Mouse (Mus musculus) hindbrain, embryonic 10.5 days (tissue): ENCODE measurements at regions not wholly inside any gene's neighbourhood (a gene's known extent, or its start where the extent isn't known, plus 50 kb on each side); places are given as distances from the start of the nearest gene placed in this dataset.

Experiments
- DNase-seq: peaks from one replicate; pipeline ENCODE4 v3.0.0-alpha.2; 2017; ENCODE audit warnings: low spot score
- H3K27ac ChIP-seq: fragments of 300-500 bp; sonication (generic); 2 replicates; pipeline ENCODE4 v1.5.1; 2016; ENCODE audit warnings: mild to moderate bottlenecking, moderate library complexity
- H3K27me3 ChIP-seq: fragments of 300-500 bp; sonication (generic); 2 replicates; pipeline ENCODE4 v1.6.1; 2016; ENCODE audit warnings: mild to moderate bottlenecking; ENCODE audit not compliant: poor library complexity, insufficient read depth, severe bottlenecking
- H3K36me3 ChIP-seq: fragments of 300-500 bp; sonication (generic); 2 replicates; pipeline ENCODE4 v1.6.1; 2016; ENCODE audit warnings: mild to moderate bottlenecking, moderate library complexity
- H3K4me1 ChIP-seq: fragments of 300-500 bp; sonication (generic); replicated peaks from 2 replicates; pipeline ENCODE4 v1.6.1; 2016; ENCODE audit warnings: mild to moderate bottlenecking
- H3K4me3 ChIP-seq: fragments of 300-500 bp; sonication (generic); 2 replicates; pipeline ENCODE4 v1.5.1; 2016; ENCODE audit warnings: mild to moderate bottlenecking, moderate library complexity
- H3K9me3 ChIP-seq: fragments of 300-500 bp; sonication (generic); 2 replicates; pipeline ENCODE4 v1.6.1; 2016; ENCODE audit warnings: mild to moderate bottlenecking, moderate library complexity
- WGBS: fragments of 180-500 bp; shearing (Covaris S2); methylation state at CpG from one replicate; pipeline ENCODE4 v1.1.7; 2016; 5-methylcytosine and 5-hydroxymethylcytosine counted together

GRCm38 (mm10) chr6:81698173-81698572, 225.3 kb upstream of the Gcfc2 start:
- H3K27me3 ChIP-seq = no peaks in the 10 kb centered on the region
- no peak for DNase-seq
- H3K27ac ChIP-seq = no peak overlapping the region
- no peaks in the 10 kb centered on the region for H3K4me1 ChIP-seq
- no peak overlapping the region for H3K4me3 ChIP-seq
- 82% methylated on average over 3 of the region's 3 CpGs for WGBS
- H3K9me3 ChIP-seq = no peaks in the 10 kb centered on the region
- H3K36me3 ChIP-seq = no peaks in the 10 kb centered on the region

GRCm38 (mm10) chr6:81714867-81715266, 208.6 kb upstream of the Gcfc2 start:
- DNase-seq = no peak
- Histone ChIP-seq H3K36me3 (no peaks in the 10 kb centered on the region), H3K9me3 (no peaks in the 10 kb centered on the region), H3K27me3 (no peaks in the 10 kb centered on the region), H3K27ac (no peak overlapping the region), H3K4me1 (no peaks in the 10 kb centered on the region), H3K4me3 (no peak overlapping the region)
- WGBS = 57% methylated on average over 3 of the region's 3 CpGs

DNA sequence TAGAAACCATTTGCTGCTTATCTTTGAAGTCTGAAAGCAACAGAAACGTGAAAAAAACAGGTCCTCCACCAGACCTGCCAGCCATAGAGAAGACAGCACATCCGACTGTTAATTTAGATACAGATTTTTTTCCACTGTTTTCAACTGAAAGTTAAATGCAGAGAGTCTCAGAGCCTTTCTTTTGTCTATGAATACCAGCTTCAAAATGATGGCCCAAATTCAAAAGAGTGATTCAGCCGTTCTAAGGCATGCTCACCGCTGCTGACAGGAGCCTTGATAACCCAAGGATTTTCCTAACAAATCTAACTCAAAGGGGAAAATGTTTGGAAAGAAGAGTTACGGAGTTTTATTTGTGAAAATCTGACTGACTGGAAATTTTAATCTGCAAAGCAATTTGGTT, 207.1 kb upstream of the Gcfc2 start:
- no peaks in the 10 kb centered on the region for H3K27me3 ChIP-seq
- no peak overlapping the region for H3K4me3 ChIP-seq
- DNase-seq = no peak
- 81% methylated on average over 5 of the region's 5 CpGs for WGBS
- no peaks in the 10 kb centered on the region for H3K36me3 ChIP-seq
- no peaks in the 10 kb centered on the region for H3K9me3 ChIP-seq
- H3K27ac ChIP-seq = no peak overlapping the region
- no peaks in the 10 kb centered on the region for H3K4me1 ChIP-seq

DNA sequence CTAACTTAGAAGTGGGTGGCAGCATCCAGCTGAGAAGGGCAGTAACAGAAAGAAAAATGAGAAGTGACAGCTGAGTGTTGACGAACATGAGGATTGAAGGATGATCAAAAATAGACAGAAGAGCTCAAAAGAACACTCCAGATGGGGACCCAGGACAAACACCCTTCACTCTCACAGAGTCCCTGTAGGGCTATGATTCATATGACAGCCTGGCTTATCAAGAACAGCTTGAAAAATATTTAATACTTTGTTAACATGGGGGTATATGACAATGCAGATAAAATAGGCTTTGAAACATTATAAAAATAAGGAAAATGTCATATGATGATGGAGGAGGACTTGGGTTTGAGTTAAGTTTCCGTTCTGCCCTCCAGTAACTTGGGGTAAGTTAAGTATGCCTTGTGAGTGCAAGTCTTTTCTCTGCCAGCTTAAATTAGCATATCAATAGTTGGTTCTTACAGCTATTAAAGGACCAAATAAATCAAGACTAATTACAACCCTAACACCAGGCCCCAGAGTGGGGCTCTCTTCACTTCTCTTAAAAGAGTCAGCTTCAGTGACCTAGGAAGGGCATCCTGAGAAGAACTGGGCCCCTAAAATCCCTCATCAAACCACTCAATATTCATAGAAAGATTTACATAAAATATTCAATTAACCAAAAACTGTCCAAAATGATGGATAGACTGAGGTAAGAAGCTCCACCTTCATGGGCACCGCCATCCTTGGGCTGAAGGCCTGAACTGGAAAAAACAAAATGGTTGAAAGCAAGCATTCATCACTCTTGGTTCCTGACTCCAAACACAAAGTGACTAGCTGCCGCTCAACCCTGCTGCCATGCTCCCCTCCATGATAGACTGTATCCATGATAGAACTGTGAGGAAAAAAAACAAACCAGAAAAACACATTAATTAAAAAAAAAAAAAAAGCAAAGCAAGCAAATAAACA, 198.6 kb upstream of the Gcfc2 start:
- 73% methylated on average over 4 of the region's 4 CpGs for WGBS
- Histone ChIP-seq H3K9me3 (no peaks in the 10 kb centered on the region), H3K36me3 (no peaks in the 10 kb centered on the region), H3K27ac (no peak overlapping the region), H3K4me3 (no peak overlapping the region), H3K27me3 (no peaks in the 10 kb centered on the region), H3K4me1 (no peaks in the 10 kb centered on the region)
- DNase-seq = no peak

- Histone ChIP-seq H3K27me3 (no peaks in the 10 kb centered on the region), H3K36me3 (no peaks in the 10 kb centered on the region), H3K4me3 (no peak overlapping the region), H3K4me1 (no peaks in the 10 kb centered on the region), H3K27ac (no peak overlapping the region), H3K9me3 (no peaks in the 10 kb centered on the region)
- WGBS = 72% methylated on average over 5 of the region's 5 CpGs
- DNase-seq = no peak
Measured at GRCm38 (mm10) chr6:81731631-81732030, 191.8 kb upstream of the Gcfc2 start.

- DNase-seq = no peak
- no peaks in the 10 kb centered on the region for H3K36me3 ChIP-seq
- H3K9me3 ChIP-seq = no peaks in the 10 kb centered on the region
- WGBS = 91% methylated on average over 3 of the region's 3 CpGs
- H3K27me3 ChIP-seq = no peaks in the 10 kb centered on the region
- no peak overlapping the region for H3K4me3 ChIP-seq
- H3K27ac ChIP-seq = no peak overlapping the region
- H3K4me1 ChIP-seq = no peaks in the 10 kb centered on the region
Measured at GRCm38 (mm10) chr6:81733527-81733926, 189.9 kb upstream of the Gcfc2 start.

GRCm38 (mm10) chr6:81738466-81738865, 185.0 kb upstream of the Gcfc2 start:
- Histone ChIP-seq H3K4me1 (no peaks in the 10 kb centered on the region), H3K27ac (no peak overlapping the region), H3K27me3 (no peaks in the 10 kb centered on the region), H3K4me3 (no peak overlapping the region), H3K36me3 (no peaks in the 10 kb centered on the region), H3K9me3 (no peaks in the 10 kb centered on the region)
- WGBS = 94% methylated on average over 5 of the region's 5 CpGs
- DNase-seq = no peak

DNA sequence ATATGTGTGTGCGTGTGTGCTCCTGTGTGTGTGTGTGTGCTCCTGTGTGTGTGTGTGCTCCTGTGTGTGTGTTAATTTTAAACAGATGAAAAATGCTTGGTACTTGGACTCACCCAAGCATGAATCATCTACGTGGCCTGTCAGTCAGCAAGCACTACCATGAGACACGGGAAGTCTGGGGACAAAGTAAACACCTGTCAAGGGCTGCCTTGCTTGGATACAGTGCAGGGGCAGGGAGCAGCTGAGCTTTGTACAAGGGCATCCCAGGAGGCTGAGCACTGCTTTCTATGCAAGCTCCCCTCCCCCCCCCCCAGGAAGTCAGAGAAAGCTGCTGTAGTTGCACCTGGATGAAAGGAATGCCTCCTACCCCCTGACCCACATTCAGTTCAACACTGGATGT, 173.8 kb upstream of the Gcfc2 start:
- Histone ChIP-seq H3K27ac (no peak overlapping the region), H3K9me3 (no peaks in the 10 kb centered on the region), H3K4me1 (no peaks in the 10 kb centered on the region), H3K27me3 (no peaks in the 10 kb centered on the region), H3K4me3 (no peak overlapping the region), H3K36me3 (no peaks in the 10 kb centered on the region)
- WGBS = 61% methylated on average over 3 of the region's 3 CpGs
- no peak for DNase-seq

- H3K4me3 ChIP-seq = no peak overlapping the region
- 91% methylated on average over 5 of the region's 5 CpGs for WGBS
- no peak overlapping the region for H3K27ac ChIP-seq
- DNase-seq = no peak
- H3K27me3 ChIP-seq = no peaks in the 10 kb centered on the region
- no peaks in the 10 kb centered on the region for H3K9me3 ChIP-seq
- H3K4me1 ChIP-seq = no peaks in the 10 kb centered on the region
- H3K36me3 ChIP-seq = no peaks in the 10 kb centered on the region
Measured at GRCm38 (mm10) chr6:81751631-81752030, 171.8 kb upstream of the Gcfc2 start.

- H3K4me3 ChIP-seq = no peak overlapping the region
- H3K9me3 ChIP-seq = no peaks in the 10 kb centered on the region
- H3K27me3 ChIP-seq = no peaks in the 10 kb centered on the region
- H3K36me3 ChIP-seq = no peaks in the 10 kb centered on the region
- no peaks in the 10 kb centered on the region for H3K4me1 ChIP-seq
- DNase-seq = no peak
- no peak overlapping the region for H3K27ac ChIP-seq
- WGBS = 83% methylated on average over 7 of the region's 7 CpGs
Measured at GRCm38 (mm10) chr6:81756242-81756641, 167.2 kb upstream of the Gcfc2 start.

DNA sequence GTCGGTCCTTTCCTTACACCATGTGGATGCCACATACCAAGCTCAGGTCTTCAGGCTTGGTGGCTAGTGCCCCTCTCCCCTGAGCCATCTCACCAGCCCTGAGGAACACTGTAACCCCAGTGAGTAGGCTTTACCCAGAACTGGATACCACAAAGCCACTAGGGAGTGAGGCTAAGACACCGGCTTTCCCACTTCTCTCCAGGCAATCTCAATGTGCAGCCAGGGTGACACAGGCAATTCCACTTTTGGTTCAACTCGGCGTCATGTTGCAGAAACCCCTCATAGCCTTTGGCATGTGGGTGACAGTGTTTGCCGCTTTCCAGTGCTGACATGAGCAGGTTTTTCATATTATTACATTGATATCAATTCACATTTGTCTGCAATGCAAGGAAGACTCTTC, 164.6 kb upstream of the Gcfc2 start:
- 90% methylated on average over 5 of the region's 5 CpGs for WGBS
- H3K9me3 ChIP-seq = no peaks in the 10 kb centered on the region
- no peaks in the 10 kb centered on the region for H3K4me1 ChIP-seq
- no peaks in the 10 kb centered on the region for H3K27me3 ChIP-seq
- H3K4me3 ChIP-seq = no peak overlapping the region
- no peaks in the 10 kb centered on the region for H3K36me3 ChIP-seq
- H3K27ac ChIP-seq = no peak overlapping the region
- no peak for DNase-seq

DNA sequence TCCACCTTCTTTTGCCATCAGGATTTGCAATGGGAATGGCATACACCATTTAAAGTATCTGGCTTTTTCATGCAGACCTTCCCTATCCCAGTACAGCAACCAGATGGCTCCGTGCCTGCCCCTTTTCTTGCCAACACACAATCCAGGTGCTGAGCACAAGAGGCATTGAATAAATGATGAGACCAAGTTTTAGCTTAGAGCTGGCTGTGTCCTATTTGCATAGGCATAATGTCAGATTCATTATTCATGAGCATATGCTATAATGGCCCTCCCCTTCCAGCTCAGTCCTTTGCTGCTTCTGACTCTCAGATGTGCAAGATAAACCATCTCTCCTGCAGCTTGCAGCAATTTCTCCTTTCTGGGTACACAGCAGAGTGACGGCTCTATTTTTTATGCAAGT, 163.3 kb upstream of the Gcfc2 start:
- Histone ChIP-seq H3K4me1 (no peaks in the 10 kb centered on the region), H3K27me3 (no peaks in the 10 kb centered on the region), H3K36me3 (no peaks in the 10 kb centered on the region), H3K4me3 (no peak overlapping the region), H3K9me3 (no peaks in the 10 kb centered on the region), H3K27ac (no peak overlapping the region)
- DNase-seq = no peak
- WGBS = 81% methylated on average over 2 of the region's 2 CpGs

GRCm38 (mm10) chr6:81765831-81766230, 157.6 kb upstream of the Gcfc2 start:
- Histone ChIP-seq H3K27ac (no peak overlapping the region), H3K36me3 (no peaks in the 10 kb centered on the region), H3K4me3 (no peak overlapping the region), H3K27me3 (no peaks in the 10 kb centered on the region), H3K4me1 (no peaks in the 10 kb centered on the region), H3K9me3 (no peaks in the 10 kb centered on the region)
- no peak for DNase-seq
- 95% methylated on average over 7 of the region's 7 CpGs for WGBS

DNA sequence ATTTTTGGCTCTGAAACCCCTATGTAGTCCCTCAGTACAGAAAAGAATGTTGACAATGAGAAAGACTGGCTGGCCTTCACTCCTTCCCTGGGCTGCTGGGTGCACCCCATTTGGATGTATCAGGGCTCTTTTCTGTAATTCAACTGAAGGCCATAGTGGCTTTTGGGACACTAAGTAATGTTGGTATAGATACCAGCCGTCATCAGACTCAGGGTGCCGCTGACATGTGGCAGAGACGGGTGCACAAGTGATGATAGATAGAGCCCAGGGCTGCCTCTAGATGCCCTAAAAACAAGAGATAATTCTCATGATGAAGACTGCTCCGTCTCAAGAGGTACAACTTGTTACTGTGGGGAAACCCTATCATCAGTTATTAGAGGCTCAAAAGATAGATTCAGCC, 156.7 kb upstream of the Gcfc2 start:
- Histone ChIP-seq H3K4me1 (no peaks in the 10 kb centered on the region), H3K36me3 (no peaks in the 10 kb centered on the region), H3K4me3 (no peak overlapping the region), H3K27ac (no peak overlapping the region), H3K27me3 (no peaks in the 10 kb centered on the region), H3K9me3 (no peaks in the 10 kb centered on the region)
- no peak for DNase-seq
- 88% methylated on average over 4 of the region's 4 CpGs for WGBS
